Mouse (Mus musculus): ENCODE results near the gene Pcca.

Gene Pcca

GRCm38 (mm10) chr14:122835487-122836190, 301.5 kb downstream of the Pcca start:
- no peak for DNase-seq (ENCODE audit: low read depth, low spot score)

- peak; percentile 54 for DNase-seq (ENCODE audit: low read depth, low spot score)
These were observed 302.1 kb downstream of the Pcca start for GRCm38 (mm10) chr14:122836221-122836620.

DNA sequence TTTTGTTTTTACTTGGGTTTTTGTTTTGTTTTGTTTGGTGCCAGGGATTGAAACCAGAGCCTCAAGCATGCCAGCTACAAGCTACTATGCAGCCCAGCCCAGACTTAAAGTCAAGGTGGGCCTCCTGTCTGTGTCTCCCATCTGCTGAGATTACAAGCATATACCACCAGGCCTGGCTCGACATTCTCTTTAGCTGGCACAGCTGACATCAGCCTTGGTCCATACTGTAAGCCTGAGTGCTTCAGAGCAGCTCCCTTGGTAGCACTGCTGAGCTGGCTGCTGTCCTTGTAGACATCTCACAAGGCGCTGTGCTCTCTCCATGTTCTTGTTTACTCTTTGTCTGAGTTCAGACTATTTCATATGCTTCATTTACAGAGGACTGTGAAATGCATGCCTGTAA, 302.9 kb downstream of the Pcca start:
- DNase-seq (ENCODE audit: low read depth, low spot score): no peak

DNA sequence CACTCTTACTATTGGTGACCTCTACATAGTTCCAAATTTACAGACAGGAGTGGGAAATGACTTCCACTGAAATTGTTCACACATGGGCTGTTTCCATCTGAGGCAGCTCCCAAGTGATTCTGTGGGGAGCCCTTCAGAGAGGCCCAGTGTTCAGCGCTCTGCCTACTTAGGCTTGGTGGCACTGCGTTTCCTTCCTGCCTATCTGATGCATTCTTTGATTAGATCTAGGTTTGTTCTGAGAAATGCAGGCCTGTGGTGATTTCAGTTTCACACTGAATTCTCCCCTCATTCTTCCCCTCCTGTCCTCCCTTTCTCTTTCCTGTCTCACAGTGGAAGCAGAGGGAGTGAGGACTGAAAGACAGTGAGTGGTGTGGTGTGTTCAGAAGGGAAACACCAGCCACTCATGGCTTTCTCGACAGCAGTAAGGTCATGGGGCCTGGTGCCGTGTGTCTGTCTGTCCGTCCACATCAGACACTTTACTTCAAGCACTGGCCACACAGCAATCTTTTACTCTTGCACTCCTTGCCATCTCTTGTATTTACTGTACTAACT, 318.5 kb downstream of the Pcca start:
- DNase-seq (ENCODE audit: low read depth, low spot score): no peak

DNA sequence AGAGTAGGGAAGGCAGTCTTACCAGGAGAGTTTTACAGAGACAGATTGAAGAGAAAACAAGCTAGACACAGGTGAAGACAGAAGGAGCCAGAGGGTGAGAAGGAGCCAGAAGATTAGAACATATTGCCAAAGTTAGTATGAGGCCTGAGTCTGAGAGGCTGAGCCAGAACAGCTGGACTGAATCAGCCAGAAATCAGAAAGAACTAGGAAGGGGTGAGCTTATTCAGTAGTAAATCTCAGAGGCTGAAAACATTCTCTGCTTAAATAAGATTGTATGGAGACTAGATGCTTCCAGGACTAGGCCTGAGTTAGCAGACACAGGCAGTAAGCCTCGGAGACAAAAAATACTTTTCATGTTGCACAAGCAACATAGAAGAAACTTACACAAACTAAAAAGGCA, 325.7 kb downstream of the Pcca start:
- DNase-seq (ENCODE audit: low read depth, low spot score): no peak

DNA sequence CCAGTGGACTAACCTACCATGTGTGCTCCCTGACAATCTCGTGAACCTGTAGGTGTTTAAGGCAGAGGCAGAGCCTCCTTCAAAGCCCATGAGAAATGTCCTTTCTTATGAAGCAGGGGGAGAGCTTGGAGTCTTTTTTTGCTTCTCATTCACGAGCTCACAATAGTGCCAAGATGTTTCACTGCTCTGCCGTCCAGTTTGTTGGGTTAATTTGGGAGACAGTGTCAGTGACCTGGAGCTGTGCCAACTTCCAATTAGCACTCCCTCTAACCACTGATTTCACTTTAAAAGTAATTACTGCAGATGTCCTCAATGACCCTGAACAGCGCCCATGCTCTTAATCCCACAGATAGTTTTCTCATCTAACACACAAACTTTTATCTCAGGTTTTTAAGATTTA, 328.5 kb downstream of the Pcca start:
- no peak for DNase-seq (ENCODE audit: low read depth, low spot score)

GRCm38 (mm10) chr14:122865462-122866129, 331.5 kb downstream of the Pcca start:
- DNase-seq (ENCODE audit: low read depth, low spot score): no peak

- no peak for DNase-seq (ENCODE audit: low read depth, low spot score)
These were observed 333.6 kb downstream of the Pcca start for GRCm38 (mm10) chr14:122867531-122868285.

DNA sequence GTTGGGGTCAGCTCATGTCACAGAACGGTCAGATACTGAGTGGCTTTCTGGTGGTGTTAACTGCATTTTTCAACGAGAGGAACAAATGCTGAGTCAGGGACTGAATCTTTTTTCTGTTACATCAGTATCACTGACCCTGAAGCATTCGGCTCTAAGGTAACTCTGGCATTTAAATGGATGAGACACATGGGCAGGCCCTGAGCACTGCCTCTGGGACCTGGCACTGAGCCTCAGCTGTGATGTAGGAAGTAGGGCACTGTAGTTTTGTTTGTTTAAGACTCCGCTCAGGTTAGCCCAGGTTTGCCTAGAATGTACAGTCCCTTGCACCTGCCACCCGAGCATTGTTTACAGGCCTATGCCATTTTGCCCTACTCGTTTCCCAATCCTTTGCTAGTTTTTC, 335.7 kb downstream of the Pcca start:
- DNase-seq (ENCODE audit: low read depth, low spot score): no peak

DNA sequence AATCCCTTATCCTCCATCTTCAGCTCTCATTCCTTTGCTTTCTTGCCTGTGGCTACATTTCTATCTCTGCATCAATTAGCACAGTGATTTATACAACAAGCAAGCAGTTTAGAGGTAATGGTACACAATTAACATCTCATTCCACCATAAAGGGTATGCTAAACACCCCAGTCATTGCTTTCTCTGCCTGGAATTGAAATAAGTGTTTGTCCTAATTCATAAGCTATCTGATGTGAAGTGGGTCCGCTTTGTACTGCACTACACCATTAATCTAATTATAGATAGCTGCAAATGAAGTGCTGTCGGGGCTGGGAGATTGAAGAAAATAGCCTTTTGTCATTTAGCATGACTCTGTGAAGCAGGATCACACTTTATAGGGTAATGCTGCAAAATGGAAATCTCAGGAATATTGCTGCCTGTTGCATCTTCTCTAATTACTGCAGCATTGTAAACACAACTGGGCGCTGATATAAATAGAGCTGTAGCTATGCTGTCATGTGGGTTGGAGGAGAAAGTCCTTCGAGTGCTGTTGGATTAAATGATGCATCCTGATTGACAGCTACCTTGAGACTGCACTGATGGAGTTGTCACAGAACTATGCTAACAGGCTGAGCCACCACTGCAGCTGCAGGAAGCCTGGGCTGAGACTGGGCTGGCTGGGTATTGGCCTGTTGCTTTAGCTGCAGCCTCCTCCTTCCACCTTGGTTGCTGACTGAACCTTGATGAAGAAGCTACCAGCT, 337.9 kb downstream of the Pcca start:
- no peak for DNase-seq (ENCODE audit: low read depth, low spot score)

DNA sequence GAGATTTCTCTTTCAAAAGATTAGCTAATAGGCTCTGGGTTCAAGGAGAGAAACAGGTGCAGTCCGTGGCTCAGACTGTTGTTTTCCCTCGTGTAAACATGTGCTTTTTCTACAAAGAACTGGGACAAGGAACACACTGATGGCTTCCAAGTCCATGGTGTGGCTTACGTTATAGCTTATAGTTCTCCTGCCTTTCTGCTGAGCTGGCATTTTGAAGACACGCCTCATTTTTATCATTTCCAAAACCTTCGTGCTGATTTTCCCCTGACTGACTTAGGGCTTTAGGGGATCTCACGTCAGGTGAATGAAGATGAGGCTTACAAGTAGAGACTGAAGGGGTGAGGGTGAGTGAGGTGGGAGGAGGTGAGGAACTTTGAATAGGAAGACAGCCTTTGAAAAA, 338.5 kb downstream of the Pcca start:
- no peak for DNase-seq (ENCODE audit: low read depth, low spot score)

- no peak for DNase-seq (ENCODE audit: low read depth, low spot score)
These were observed 340.9 kb downstream of the Pcca start for GRCm38 (mm10) chr14:122875056-122875455.

DNA sequence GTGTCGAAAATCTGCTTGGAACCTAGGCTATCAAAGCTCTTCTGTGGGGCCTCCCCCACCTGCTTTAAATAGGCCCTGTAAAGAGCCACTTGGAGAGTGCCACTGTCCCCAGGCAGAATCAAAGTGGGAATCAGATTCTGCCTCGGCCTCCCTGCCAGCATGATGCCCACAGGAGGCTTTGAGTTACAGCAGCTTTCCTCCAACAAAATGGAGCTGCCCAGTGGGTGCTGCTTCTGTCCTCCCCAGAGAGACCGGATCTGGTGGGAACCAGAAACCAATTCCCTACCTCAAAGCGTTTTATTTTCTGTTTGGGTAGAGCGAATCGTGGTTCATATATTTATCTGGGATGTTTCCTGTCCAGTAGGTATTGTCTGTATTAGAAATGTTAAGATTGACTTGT, 341.5 kb downstream of the Pcca start:
- DNase-seq (ENCODE audit: low read depth, low spot score): no peak

DNA sequence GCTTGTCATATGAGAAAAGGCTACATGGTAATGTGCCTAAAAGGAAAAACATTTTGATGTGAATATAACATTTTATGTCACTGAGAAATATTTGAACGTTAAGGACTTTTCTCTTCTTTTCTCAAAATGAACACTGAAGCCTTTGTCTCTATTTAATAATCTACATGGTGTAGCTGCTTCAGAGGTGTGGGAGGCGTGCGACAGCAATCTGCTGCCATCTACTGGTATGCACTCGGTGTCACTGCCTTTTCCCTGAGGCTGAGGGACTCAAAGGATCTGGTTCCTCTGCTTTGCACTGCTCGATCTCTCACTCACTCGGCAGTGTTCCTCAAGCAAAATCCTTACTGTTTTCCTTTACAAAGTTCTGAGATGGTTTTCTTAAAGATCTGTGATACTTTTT, 342.0 kb downstream of the Pcca start:
- DNase-seq (ENCODE audit: low read depth, low spot score): peak; percentile 87

DNA sequence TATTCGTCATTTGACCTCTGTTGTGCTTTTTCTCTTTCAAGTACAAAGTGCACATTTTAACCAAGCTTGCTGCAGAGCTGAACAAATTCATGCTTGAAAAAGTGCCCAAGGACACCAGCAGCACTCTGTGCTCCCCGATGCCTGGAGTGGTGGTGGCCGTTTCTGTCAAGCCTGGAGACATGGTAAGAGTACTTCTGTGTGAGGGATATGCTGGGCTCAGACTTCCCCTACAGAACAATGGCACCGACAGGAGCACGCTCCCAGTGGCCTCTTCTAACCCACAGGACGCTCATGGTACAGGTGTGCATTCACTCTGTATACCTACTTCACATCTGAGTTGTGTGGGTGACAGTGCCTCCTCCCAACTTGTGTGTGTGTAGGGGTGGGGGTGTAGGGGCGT, 342.6 kb downstream of the Pcca start:
- DNase-seq (ENCODE audit: low read depth, low spot score): no peak

DNA sequence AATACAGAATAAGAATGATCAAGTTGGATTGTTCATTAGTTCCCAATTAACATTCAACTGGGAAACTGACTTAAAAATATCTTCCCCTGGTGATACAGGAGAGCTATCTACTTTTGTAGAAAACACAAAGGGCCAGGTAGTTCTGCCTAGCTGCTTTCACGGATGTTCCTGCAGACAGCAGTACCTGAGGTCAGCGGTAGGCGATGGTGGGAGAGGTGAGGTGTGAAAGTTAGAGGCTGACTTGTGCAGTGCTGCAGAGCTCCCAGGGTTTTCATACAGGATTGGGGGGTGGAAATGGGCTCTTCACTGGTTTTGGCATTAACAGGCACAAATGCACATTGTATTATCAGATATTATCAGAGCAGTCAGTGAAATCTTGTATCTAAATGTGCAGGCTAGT, 343.7 kb downstream of the Pcca start:
- no peak for DNase-seq (ENCODE audit: low read depth, low spot score)

DNA sequence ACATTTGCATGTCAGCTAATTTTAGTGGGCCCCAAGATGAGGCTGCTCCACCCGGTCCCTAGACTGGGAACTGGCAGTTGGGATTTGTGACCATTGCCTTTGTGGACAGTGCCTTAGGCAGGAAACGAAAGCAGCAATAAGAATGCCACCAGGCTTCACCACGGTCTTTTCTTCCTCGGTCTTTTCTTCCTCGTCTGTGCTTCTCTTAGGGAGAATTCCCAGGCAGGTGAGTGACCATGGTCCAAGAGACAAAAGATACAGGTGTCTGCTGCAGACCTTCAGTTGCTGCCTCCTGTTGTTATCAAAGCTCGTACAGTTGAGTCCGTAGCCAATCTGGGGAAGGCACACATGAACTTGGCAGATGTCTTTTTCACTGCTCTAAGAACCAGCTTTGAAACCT, 346.2 kb downstream of the Pcca start:
- no peak for DNase-seq (ENCODE audit: low read depth, low spot score)

- no peak for DNase-seq (ENCODE audit: low read depth, low spot score)
These were observed 347.6 kb downstream of the Pcca start for GRCm38 (mm10) chr14:122881699-122882098.

DNA sequence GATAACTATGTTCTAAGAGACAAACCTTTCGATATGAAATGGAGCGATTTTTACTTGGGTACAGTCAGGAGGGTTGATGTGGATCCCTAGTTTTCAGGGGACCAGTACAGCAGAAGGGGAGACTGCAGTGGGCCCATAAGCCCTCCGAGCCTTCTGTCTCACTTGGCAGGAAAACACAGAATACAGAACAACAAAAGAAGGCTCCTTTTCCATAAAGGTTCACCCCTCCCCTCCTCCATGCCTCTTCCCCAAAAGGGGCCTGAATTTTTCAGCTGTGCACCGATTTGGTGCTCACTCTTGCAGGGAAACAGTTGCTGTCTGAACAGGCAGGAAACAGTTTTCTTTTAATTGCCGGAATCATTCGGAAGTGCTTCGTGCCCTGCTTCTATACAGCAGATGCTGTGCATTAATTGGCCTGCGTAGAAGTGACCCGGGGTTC, 348.1 kb downstream of the Pcca start:
- DNase-seq (ENCODE audit: low read depth, low spot score): no peak

DNA sequence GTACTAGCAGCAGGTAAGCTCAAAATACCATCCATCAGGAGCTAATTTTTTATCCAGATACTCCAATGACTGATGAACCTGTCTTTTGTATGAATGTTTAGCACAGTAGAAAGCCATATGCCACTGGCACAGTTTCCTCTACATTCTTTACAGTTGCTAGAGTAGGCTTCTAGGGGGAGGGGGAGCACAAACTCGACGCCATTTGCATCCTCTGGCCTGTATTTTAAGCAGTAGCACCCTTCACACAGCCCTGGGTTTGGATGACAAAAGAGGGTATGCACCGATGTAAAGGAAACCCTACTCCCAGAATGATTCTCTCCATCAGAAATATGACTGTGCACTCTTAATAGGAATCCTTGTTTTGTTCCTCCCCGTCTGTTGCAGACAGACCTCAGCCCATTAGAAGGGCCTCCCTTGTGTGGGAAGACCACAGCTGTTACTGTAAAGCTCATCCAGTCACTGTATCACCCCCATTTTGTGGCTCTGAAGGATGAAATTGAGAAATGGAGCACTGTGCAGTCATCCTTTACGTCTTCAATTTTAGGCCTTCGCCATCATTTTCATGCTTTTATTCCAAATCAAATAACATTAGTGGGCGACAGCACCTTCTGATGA, 348.8 kb downstream of the Pcca start:
- no peak for DNase-seq (ENCODE audit: low read depth, low spot score)

DNA sequence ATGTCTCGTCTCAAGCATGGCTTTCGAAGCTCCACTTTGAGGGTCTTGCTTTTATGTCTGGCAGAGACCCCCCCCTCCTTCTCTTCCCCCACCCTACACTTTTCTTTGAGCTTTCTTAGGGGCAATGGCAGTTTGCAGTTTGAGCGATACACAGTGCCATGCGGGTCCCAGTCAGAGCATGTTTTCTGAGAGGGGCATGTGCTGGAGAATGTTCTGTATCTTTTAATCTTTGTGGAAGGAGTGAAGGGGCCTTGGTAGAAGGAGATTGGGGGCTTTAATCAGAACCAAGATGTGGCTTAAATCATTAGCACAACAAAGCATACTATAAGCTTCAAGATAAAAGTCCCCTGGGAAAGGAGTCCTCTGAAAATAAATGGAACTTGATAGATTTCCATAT, 349.3 kb downstream of the Pcca start:
- DNase-seq (ENCODE audit: low read depth, low spot score): no peak

Measured in mesoderm, embryonic 11.5 days (tissue).